Mouse (Mus musculus) urinary bladder, adult 18-20 months (tissue): ENCODE measurements around the gene Gm6040.

Experiments used
- DNase-seq, 2 experiments: peaks; one replicate each; pipeline ENCODE4 v3.0.0; 2022; ENCODE audit warnings: low spot score in 2 of 2, mixed read lengths in 2 of 2

Gm6040 gene

DNA sequence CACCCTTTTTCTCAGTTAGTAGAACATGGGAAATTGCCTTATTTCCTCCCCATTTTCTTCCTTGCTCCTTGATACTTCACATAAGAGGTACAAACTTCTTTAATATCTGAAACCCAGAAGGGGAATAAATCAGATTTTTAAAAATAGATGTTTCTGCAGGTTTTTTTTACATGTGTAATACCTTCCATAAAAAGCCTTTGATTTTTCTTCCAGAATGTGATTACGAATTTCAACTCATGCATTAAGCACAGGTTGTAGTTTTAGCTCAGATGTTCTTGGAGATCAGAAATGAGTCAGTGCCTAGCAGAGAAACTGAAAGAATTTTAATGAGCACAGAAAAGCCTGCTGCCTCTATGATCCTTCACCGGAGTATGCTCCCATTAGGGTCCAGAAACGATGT is at the start of gene Gm6040:
Gm6040 (minus strand) TSS at position 101 of the 400 bp plus-strand sequence.
- no peak for DNase-seq

GRCm38 (mm10) chr8:20964531-20964930 is 42.7 kb upstream of the Gm6040 start:
- no peak for DNase-seq

DNA sequence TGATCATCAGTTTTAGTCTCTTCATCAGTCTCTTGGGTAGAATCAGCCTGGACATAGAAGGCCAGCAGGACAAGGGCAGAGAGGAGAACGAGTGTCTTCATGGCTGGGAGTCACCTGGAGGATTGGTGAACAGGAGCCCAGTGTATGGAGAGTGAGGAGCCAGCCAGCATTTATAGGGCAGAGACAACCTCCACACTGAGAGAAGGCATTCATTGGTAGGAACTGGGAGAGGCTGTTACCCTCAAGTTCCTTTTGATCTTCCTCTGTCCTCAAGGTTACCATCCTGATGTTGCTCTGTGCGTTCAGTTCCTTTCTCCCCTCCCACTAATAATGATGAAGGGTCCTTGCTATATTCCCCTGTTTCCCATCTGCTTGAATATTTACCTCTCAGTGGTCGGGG is 22.7 kb upstream of the Gm6040 start, which contains the start of gene AY761185:
AY761185 (minus strand) TSS at position 101 of the 400 bp plus-strand sequence.
- no peak for DNase-seq

GRCm38 (mm10) chr8:20912288-20912687 is 9.6 kb downstream of the Gm6040 start:
- no peak for DNase-seq

GRCm38 (mm10) chr8:20908256-20908655 is 13.6 kb downstream of the Gm6040 start:
- DNase-seq, result no peak

DNA sequence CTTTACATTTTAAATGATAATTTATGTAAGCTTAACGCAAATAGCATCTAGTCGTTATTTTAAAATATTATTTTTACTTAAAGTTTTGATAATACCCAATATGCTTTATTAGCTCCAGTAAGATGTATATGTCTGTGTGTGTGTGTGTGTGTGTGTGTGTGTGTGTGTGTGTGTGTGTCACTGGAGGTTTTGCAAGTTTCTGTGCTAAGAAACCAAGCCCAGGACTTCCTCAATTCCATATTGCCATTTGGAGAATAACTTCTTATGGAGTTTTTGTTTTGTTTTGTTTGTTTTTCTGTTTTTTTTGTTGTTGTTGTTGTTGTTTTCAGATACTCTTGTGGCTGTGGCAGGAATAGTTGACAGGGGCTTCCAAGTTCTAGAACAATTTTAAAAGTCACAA is 14.8 kb downstream of the Gm6040 start:
- no peak for DNase-seq

DNA sequence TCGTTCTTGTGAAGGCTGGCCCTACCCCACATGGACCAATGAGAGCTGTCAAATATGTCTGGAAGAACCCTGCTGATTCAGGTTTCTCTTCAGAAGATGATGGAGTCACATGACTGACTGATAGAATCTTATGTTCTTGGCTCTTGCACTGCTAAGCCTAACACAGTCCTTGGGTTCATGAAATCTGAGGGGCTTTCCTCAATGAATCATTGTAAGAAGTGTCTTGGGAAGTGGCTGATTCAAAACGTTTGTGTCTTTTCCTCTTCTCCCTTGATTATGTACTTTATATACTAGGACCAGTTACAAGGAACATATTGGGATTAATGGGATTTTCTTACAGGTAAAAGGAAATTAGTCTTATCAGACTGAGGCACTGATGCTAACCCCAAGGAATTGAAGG is 19.3 kb downstream of the Gm6040 start, which contains the start of gene Gm15056:
Gm15056 (minus strand) TSS at position 101 of the 400 bp plus-strand sequence.
- no peak for DNase-seq

DNA sequence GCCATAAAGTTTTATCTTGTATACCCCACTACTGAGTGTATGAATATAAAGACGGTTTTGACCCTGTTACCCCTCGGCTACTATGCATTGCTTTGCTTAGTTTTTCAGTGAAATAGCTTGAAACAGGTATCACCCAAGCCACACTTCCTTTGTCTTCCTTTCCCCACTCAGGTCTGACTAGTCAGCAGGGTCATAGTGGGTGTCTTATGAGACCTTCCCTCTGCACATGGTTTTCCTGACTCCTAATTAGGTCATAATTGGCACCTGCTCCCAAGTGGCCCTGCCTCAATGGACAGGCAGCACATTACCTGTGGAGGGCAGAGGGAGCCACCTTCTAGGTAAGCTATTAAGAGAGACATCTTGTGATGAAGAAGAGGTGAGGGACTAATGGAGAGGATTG is 29.5 kb downstream of the Gm6040 start, which contains the start of gene Defb33:
Defb33 (plus strand) TSS at position 301 of the 400 bp plus-strand sequence.
- DNase-seq, result no peak

GRCm38 (mm10) chr8:20874608-20875007 is 47.3 kb downstream of the Gm6040 start:
- no peak for DNase-seq
